Mouse (Mus musculus): Measurements from ENCODE around the gene Cnp.
"Not testable (repeated sequence)": the region's sequence is repeated elsewhere in the genome, so short reads cannot be mapped to it uniquely, and the experiment has no call there.

Cnp gene

DNA sequence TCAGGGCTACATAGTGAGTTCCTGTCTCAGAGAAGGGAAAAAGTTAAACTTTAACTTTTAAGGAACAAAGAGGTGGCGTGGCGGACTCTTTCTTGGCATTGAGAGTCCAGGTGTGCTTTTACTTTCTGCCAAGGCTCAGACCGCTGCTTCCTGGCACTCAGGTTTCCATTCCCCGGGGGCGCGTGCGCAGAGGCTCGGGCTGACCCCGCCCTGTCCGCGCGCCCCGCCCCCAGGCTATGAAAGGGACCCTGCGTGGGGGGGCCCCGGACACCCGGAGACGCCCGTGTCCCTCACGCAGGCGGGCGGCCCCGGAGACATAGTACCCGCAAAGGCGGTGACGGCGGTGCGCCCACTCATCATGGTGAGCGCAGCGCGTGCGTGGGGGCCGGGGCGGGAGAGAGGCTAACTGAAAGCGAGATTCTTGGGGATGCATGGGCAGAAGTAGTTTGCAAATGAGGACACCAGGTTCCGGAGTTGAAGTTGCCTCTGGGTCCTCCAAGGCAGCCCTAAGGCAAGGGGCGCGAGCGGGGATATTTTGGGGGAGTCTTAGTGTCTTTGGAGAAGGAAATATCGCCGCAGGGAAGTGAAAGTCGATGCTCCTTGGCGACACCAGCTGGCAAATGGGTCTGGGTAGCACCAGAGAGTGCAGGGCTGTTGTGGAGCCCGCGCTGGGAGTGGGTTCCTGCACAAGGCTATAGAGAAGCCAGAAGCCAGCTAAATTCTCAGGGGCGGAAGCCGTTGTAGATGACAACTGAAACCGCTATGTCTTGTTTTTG, at the start of gene Cnp:
TSS of gene Cnp (plus strand) at position 197 of the 776 bp plus-strand sequence.
- DNase-seq (ENCODE audit: low read depth) = no peak

GRCm38 (mm10) chr11:100524987-100525630, 49.6 kb upstream of the Cnp start:
- DNase-seq (ENCODE audit: low read depth) = no peak

DNA sequence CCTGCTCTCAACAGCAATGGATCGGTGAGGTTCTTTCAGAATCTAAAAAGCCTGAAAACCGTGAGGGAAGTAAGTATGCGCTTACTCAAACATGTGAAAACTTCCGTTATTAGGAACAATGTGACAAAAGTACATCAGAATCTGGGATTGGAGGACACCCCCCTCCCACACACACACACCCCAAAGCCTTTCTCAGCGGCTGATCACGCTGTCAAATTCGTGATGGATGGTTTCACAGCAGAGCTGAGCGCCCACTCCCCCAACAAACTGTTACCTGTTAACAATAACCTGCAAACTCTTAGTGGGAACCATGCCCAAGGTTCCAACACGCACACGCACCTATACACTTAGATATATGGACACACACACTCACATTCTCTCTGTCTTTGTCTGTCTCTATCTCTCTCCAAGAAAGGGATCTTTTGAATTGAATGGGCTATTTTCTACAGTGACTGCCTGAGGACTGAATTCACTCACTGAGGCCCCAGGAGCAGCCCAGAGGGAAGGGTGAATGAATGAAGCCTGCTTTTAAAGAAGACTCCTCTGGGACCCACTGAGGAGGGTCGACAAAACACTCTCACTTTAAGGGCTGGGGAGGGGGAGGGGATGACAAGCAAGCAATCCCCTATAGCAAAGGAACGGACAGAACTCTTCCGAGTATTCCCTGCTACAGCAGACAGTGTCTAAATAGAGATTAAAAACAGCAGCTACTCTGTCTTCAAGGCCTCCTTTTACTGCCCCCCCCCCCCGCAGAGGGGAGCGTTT, 48.5 kb upstream of the Cnp start:
- DNase-seq (ENCODE audit: low read depth) = no peak

DNA sequence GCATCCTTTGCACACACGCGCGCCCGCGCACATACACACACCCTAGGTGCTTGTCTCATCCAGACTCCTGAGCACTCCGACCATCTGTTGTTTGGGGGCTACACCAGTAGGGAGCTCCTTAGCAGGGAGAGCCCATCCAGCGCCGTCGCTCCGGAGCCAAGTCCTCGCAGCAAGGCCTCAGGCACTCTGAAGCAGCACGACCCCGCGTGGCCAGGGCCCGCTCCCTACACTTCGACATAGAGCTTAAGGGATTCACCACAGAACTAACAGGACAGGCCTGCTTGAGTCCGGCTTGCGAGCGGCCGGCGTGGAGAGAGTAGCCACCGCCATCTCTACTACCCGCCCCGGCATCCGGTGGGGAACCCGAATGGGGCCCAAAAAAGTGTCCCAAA, 47.6 kb upstream of the Cnp start:
- DNase-seq (ENCODE audit: low read depth) = no peak

GRCm38 (mm10) chr11:100527458-100528374, 47.0 kb upstream of the Cnp start, which contains the start of gene Acly:
Gene Acly (minus strand): TSS chr11:100528000.
- peak; percentile 97 for DNase-seq (ENCODE audit: low read depth)

- DNase-seq (ENCODE audit: low read depth) = no peak
Observed at GRCm38 (mm10) chr11:100528375-100529165, 46.1 kb upstream of the Cnp start.

GRCm38 (mm10) chr11:100533871-100534270, 40.8 kb upstream of the Cnp start:
- no peak for DNase-seq (ENCODE audit: low read depth)

DNA sequence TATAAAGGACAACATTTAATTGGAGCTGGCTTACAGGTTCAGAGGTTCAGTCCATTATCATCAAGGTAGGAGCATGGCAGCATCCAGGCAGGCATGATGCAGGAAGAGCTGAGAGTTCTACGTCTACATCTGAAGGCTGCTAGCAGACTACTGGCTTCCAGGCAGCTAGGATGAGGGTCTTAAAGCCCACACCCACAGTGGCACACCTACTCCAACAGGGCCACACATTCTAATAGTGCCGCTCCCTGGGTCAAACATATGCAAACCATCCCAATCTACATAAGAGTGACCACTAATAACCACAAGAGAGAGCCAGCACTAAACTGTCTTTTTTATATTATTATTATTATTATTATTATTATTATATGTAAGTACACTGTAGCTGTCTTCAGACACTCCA, 40.3 kb upstream of the Cnp start:
- DNase-seq (ENCODE audit: low read depth) = not testable (repeated sequence)

GRCm38 (mm10) chr11:100534821-100535220, 39.9 kb upstream of the Cnp start:
- DNase-seq (ENCODE audit: low read depth) = not testable (repeated sequence)

- peak; percentile 43 for DNase-seq (ENCODE audit: low read depth)
Observed at GRCm38 (mm10) chr11:100535996-100536395, 38.7 kb upstream of the Cnp start.

DNA sequence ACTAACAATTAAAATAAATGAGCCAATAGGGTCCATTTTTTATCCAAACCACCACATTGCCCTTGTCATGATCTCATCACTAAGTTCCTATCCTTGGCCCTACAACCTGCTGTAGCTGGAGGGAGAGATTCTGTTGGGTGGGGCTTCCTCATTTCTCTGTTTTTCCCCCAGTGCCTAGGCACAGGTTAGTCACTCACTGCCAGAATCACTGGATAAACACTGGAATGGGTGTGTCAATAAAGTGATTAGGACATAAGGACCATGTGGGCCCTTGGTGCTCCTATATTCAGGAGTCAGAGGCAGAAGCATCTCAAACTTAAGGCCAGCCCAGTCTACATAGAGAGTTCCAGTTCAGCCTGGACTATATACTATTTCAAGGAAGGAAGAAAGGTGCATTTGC, 38.2 kb upstream of the Cnp start:
- DNase-seq (ENCODE audit: low read depth) = no peak

DNA sequence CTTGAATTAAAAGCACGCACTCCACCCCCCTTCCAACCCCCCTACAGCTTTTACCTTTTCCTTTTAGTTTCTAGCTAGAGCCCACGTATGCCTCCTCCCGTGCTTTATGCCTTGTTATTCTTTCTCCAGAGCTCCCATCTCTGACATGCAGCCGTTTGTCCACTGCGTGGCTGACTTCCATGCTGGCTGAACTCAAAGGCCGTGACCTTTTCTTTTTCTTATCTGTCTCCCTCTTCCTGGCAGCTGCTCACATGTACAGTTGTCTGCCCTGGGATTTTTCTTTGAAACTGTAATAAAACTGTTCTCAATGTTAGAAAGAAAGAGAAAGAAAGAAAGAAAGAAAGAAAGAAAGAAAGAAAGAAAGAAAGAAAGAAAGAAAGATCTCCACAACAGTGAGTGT, 33.7 kb upstream of the Cnp start:
- DNase-seq (ENCODE audit: low read depth) = no peak

GRCm38 (mm10) chr11:100541577-100541976, 33.1 kb upstream of the Cnp start:
- no peak for DNase-seq (ENCODE audit: low read depth)

DNA sequence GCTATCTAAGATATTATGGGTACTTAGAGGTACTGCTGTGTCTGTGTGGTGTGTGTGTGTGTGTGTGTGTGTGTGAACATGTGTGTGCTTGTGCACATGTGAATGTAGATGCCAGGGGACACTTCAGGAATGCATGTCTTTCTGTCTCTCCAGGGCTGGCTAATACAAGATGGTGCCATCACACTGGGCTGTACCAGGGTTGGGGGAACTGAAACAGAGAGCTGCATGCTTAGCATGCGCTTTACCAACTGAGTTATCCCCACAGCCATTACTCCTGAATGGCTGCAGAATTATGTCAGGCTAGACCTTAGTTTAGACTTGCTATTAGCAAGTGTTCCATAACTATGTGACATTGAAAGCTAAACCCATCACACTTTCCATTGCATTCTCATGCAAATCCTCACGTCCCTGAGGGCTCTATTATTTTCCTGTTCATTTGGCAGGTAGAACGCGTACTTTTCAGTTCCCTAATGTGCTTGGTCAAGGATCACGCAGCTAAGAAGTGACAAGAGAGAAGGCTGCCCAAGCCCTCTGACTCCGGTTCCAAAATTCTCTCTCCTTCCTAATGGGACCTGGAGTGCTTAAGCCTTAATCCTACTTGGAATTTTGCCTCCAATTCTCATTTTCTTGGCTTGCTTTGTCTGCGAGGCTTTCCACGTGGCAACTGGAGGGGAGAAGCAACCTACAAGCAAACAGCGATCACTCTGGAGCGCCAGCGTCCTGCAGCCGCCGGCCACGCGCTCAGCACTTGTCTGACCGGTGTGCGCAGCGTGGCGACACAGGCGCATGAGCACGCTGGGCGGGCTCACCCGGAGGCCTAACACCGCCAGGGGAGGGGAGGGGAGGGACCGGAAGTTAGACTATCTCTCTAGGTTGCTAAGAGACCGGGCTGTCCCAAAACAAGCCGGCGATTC, 29.6 kb upstream of the Cnp start, which contains the start of gene Ttc25:
TSS of gene Ttc25 (plus strand) at position 776 of the 914 bp plus-strand sequence.
- DNase-seq (ENCODE audit: low read depth) = peak; percentile 77

- no peak for DNase-seq (ENCODE audit: low read depth)
Observed at GRCm38 (mm10) chr11:100545746-100546085, 29.0 kb upstream of the Cnp start.

DNA sequence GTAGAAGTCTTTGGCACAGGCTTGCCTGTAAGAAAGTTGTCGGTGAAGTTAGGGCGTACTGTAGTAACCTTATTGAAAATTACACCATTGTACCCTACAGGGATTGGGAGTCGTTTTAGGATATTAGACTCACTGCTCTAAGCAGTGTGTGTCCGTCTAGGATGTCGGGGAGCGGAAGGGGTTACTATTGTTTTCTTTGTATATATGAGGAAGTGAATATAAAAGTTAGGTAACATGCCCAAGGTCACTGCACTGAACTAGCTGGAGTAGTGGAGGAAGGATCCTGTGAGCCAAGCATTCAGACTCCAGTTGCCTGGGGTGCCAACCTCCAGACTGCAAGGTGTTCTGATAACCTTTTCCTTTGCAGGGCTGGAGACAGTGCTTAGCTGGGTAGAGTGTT, 27.7 kb upstream of the Cnp start:
- no peak for DNase-seq (ENCODE audit: low read depth)

GRCm38 (mm10) chr11:100548141-100548540, 26.6 kb upstream of the Cnp start:
- DNase-seq (ENCODE audit: low read depth) = no peak

DNA sequence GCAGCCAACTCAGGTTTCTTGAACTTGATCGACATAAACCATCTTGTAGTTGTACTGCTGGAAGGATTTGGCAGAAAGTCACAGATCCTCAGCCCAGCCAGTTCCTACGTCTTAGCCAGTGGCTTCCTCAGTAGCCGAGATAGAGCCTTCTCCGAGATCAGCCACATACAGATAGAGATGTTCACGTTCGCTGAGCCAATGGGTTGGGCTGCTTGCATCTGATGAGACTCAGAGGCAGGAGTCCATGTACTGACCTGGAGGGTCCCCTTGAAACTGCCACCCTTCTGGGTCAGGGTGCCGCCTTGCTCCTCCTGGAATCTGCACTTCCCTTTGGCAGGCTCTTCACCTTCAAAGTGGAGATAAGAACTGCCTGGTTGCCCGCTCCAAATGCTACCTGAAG, 25.2 kb upstream of the Cnp start:
- DNase-seq (ENCODE audit: low read depth) = no peak

DNA sequence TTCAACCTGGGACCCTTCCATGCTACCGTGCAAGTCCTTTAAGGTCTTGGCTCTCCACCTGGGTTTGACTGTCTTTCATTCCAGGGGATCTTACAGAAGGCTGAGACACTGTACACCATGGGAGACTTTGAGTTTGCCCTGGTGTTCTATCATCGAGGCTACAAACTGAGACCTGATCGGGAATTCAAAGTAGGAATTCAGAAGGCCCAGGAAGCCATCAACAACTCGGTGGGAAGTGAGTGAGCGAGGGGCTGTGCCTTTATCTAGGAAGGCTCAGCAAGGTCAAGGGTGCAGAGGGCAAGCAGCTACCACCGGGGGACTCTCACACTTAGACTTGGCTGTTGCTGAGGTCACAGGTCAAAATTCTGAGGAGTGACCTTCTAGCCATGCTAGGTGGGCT, 24.6 kb upstream of the Cnp start:
- DNase-seq (ENCODE audit: low read depth) = no peak

- DNase-seq (ENCODE audit: low read depth) = no peak
Observed at GRCm38 (mm10) chr11:100552842-100553241, 21.9 kb upstream of the Cnp start.

All from fibroblast of lung, adult 2 months (primary cell).